Mouse (Mus musculus) kidney, embryonic 16.5 days (tissue): ENCODE measurements around the gene Scgb2b3. TPM values are rescaled to one million over a fixed set of nuclear protein-coding genes. Genes with fewer than 3 reads are reported as not detected.

Source experiments
- ATAC-seq: fragments of 200-750 bp; cut with Nextera tagmentation; 2 replicates; pipeline ENCODE4 v1.8.0; 2017; ENCODE audit warnings: moderate TSS enrichment; ENCODE audit not compliant: low FRiP score, low TSS enrichment
- H3K27ac ChIP-seq: fragments of 300-500 bp; sonication (generic); 2 replicates; pipeline ENCODE4 v1.5.1; 2014; ENCODE audit warnings: low read length
- H3K27me3 ChIP-seq: fragments of 300-500 bp; sonication (generic); 2 replicates; pipeline ENCODE4 v1.6.1; 2014; ENCODE audit warnings: low read length, control low read depth, mixed read lengths; ENCODE audit not compliant: insufficient read depth
- H3K36me3 ChIP-seq: fragments of 300-500 bp; sonication (generic); 2 replicates; pipeline ENCODE4 v1.6.1; 2014; ENCODE audit warnings: low read length, control low read depth, mixed read lengths; ENCODE audit not compliant: insufficient read depth
- H3K4me1 ChIP-seq: fragments of 300-500 bp; sonication (generic); 2 replicates; pipeline ENCODE4 v1.6.1; 2014; ENCODE audit warnings: low read length, control low read depth, mixed read lengths; ENCODE audit not compliant: insufficient read depth
- H3K4me2 ChIP-seq: fragments of 300-500 bp; sonication (generic); replicated peaks from 2 replicates; pipeline ENCODE4 v1.6.1; 2014; ENCODE audit warnings: low read depth, low read length
- H3K4me3 ChIP-seq: fragments of 300-500 bp; sonication (generic); 2 replicates; pipeline ENCODE4 v1.5.1; 2014; ENCODE audit warnings: mild to moderate bottlenecking, low read length
- H3K9ac ChIP-seq: fragments of 300-500 bp; sonication (generic); replicated peaks from 2 replicates; pipeline ENCODE4 v1.6.1; 2014; ENCODE audit warnings: low read length
- H3K9me3 ChIP-seq: fragments of 300-500 bp; sonication (generic); 2 replicates; pipeline ENCODE4 v1.6.1; 2016; ENCODE audit warnings: low read length, control low read depth
- WGBS: fragments of 180-500 bp; shearing (Covaris S2); extraction: QIAGEN DNeasy Blood & Tissue Kit; methylation state at CpG from one replicate; pipeline ENCODE4 v1.1.7; 2014; 5-methylcytosine and 5-hydroxymethylcytosine counted together
- polyA plus RNA-seq: library from polyadenylated mRNA; unstranded; fragments of >200 nt; fragmentation: Nextera tagmentation; extraction: Ambion mirVana; gene quantifications from 2 replicates; pipeline ENCODE4 v1.2.1, GENCODE M21; 2015

Gene Scgb2b3
- polyA plus RNA-seq = not detected in 2 replicates

DNA sequence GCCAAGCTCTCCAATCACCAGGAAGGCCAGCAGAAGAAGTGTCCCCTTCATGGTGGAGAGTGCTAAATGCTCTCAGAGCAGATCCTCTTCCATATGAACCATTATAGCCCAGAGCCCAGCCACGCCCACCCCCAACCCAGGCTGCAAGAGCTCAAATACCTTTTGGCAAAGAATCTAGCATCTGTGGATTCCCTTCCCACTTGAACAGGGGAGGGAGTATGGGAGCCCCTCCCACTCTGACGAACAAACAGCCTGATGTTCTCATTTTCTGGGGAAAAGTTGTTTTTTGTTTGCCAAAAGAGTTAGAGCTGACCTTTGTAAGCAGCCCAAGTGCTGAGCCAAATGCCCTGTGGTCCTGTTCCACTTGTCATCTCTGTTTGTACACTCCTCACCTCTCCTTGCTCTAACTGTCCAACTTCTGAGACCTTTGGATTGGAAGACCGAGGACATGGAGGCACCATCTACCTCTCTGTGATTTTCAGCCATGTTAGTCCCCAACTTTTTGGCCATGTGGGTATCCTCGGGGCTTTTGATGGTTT, at the start of gene Scgb2b3:
Gene Scgb2b3 (minus strand): TSS at position 51 of the 539 bp plus-strand sequence.
- 61% methylated on average over 4 of the region's 4 CpGs for WGBS

DNA sequence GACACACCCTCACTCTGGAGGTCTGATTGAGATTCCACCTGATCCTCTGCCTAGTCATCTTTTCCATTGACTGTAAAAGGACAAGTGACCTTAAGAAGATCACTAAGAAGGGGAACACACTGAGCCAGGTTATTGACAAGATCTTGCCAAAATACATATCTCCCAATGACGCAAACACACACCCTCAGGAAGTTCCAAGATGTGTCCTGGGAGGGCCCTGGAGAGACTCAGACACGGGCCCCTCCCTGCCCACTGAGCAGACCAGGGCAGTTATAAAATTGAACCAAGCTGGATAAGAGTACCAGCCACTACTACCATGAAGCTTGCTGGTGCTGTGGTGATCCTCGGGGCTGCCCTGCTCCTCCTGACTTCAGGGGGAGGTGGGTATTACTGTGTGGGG, 13.4 kb upstream of the Scgb2b3 start, which contains the start of gene Scgb1b3:
Gene Scgb1b3 (plus strand): TSS at position 301 of the 400 bp plus-strand sequence.
- H3K4me1 ChIP-seq = no peaks in the 10 kb centered on the region
- H3K27me3 ChIP-seq = no peaks in the 10 kb centered on the region

More for the DNA sequence above, at the start of gene Scgb2b3:
- no peak within 1 kb of the TSS for H3K27ac ChIP-seq
- no peak within 1 kb of the TSS for H3K4me2 ChIP-seq
- no peaks in the 10 kb centered on the region for H3K36me3 ChIP-seq
- ATAC-seq = no peak
- no peak within 1 kb of the TSS for H3K4me3 ChIP-seq
- H3K9me3 ChIP-seq = peaks cover 27% of the 10 kb centered on the region
- no peaks in the 10 kb centered on the region for H3K4me1 ChIP-seq
- no peak within 1 kb of the TSS for H3K9ac ChIP-seq
- H3K27me3 ChIP-seq = no peaks in the 10 kb centered on the region

More for the DNA sequence above, 13.4 kb upstream of the Scgb2b3 start, which contains the start of gene Scgb1b3:
- Histone ChIP-seq H3K4me2 (no peak within 1 kb of the TSS), H3K36me3 (no peaks in the 10 kb centered on the region), H3K4me3 (no peak within 1 kb of the TSS), H3K27ac (no peak within 1 kb of the TSS), H3K9ac (no peak within 1 kb of the TSS), H3K9me3 (peaks cover 31% of the 10 kb centered on the region)
- no peak for ATAC-seq
- WGBS = 78% methylated on average over 3 of the region's 3 CpGs

Other genes with a start within 250 kb of the Scgb2b3 start
- gene Hpn, start 246.8 kb downstream of the Scgb2b3 start, polyA plus RNA-seq = 72.9 and 77.0 TPM in 2 replicates
- gene Scn1b, start 235.1 kb downstream of the Scgb2b3 start, polyA plus RNA-seq = 1.4 and 1.8 TPM in 2 replicates
- 73.3 and 73.4 TPM in 2 replicates for gene Gramd1a, start 206.2 kb downstream of the Scgb2b3 start, polyA plus RNA-seq
- not detected in 2 replicates for gene Scgb2b2, start 71.6 kb downstream of the Scgb2b3 start, polyA plus RNA-seq
- not detected in 2 replicates for gene Scgb1b2, start 70.3 kb downstream of the Scgb2b3 start, polyA plus RNA-seq
- gene Scgb1b3, start 13.5 kb upstream of the Scgb2b3 start, polyA plus RNA-seq = not detected in 2 replicates